Mouse (Mus musculus): ENCODE measurements around the gene Tmem203.
"Not testable (repeated sequence)": the region's sequence is repeated elsewhere in the genome, so short reads cannot be mapped to it uniquely, and the experiment has no call there.

Tmem203 gene

DNA sequence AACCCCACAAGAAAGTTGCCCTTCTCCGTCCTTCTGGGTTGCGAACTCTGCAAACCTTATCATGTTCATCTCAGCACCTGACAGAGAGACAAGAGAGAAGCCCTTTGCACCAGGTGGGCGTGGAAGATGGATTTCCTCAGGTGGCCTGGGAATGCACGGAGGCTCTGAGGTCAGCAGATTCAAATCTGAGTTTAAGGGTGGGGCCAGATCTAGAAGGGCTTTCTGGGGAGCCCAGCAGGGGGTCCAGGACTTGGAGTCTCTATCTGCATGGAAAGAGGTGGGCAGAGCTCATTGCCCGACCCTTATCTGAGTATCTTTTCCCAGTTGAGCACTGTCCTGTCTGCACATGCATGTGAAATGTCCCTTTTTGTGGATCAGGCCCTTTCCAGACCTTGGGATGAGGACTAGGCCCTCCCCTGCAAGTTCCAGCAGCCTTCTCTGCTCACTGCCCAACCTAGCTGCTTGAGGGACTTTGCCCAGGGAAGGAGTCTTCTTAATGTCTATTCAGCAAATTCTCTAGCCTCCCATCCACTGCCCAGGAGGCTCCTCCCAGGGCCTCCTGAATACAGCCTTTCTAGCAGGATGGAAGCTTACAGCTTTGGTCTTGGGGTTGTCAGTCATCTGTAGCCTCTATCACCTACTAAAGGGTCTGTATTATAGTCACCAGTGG is 20.6 kb upstream of the Tmem203 start:
- DNase-seq = no peak

DNA sequence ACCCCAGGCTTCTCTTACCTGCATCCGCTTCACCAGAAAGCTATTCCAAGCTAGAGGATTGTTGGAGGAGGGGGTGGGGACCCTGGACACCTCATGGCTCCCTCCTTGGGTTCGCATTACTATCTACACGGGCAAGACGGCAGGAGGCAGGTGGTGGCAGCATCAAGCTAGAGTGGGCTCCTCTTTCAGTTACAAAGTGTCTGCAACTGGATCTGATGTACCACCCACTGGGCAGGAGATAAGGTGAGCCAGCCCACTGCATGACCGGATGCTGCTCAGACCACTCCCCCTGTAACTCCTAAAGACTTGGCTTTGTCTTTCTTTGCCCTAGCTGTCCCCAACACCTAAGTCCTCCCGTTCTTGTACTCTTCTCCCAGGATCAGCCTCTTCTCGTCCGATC is 18.6 kb upstream of the Tmem203 start, which contains the start of gene Rnf224:
Gene Rnf224, minus strand, starts transcription at position 174 of the 400 bp plus-strand sequence.
- DNase-seq = no peak

DNA sequence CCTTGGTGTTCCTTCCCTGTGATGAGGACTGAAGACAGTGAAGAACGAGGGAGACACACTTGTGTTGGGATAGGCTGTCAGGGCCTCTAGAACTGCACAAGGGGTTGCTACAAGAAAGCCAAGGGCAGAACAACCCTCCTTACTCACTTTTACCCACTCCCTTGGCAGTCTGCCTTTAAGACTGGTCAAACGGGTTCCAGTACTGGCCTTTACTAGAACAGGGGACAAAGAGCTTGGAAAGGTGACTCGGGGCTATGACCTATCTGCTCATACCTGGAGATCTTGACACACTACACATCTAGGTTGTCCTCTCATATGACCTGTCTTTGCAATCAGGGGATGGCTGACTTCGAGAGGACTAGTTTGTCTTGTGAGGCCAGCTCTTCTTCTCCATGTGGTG is 17.7 kb upstream of the Tmem203 start:
- DNase-seq = no peak

DNA sequence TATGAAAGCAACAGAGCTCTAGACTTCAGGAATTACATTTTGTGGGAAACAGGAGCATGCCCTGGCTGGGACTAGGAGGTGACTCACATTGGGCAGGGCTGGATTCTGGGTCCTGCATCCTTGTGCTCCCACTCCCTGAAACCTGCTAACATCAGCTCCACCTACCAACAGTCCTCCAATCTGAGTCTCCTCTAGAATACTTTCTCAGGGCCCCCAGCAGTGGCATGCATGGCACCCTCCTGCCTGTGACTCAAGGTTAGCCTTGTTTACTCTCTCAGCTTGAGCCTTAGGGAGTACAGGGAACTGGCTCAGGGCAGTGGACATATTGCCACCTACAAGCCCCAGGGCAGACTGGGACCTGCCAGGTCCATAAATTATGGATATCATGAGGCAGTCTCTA is 17.1 kb upstream of the Tmem203 start:
- DNase-seq = no peak

DNA sequence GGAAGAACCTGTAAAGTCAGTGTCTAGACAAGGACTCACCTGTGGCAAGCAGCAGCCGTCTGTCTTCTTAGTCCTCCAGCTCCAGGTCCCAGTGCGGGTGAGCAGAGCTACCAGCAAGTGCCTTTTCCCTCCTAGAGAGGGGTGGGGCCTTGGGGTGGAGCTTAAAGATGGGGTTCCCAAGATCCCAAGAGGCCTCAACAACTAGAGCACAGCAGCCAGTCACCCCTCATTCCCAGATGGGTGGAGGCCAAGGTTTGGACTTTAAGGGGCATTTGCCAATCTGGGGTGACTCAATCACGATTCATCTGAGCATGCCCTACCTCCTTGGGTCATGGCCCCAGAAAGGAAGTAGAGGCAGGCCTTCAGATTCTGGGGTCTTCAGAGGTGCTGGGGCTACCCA is 15.5 kb upstream of the Tmem203 start:
- no peak for DNase-seq

DNA sequence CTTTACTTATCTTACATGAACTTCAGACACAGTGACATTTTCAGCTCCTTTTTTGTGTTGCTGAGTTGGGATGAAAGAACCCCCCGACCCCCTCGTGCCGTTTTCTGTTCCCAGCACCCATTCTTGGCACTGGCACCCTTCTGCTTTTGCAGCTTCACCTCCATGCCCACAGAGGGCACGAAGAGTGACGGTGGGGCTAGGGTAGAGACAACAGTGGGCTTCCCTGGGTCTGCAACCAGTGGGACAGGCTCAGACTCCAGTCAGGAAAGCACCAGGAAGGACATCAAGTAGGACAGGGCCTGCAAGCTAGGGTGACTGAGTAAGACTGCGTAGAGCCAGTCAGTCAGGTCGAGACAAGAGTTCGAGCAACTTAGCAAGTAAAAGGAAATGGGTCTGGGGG is 14.9 kb upstream of the Tmem203 start:
- no peak for DNase-seq

DNA sequence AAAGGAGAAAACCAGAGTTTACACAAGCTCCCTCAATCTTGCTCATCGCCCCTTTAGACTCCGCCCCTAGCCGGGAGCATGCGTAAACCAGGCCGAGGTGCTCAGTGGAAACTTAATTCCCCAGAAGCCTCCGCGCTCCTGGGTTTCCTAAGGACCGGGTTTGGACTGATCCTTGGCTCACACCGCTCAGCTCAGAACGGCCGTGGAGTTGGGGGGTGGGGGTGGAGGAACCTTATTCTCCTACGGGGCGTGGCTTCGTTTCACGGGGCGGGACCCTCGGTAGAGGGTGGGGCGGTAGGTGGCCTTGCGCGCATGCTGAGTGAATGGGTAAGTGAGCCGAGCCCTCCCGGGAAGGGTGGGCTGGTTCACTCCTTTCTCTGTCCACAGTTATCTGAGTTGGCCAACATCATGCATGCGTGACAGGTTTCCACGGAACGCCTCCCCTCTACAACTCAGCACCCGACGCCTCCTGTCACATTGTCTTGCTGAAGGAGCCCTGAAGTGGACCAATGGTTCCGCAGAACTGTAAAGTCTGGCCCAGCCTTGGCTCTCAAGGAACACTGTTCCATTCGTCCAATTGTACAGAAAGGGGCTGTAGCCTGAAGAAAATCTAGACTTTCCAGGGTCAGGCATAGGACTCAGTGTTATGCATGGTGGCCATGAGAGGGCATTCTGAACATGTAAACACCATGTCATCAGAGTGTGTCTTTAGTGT is 14.4 kb upstream of the Tmem203 start:
- peak; percentile 55 to 61 for DNase-seq

DNA sequence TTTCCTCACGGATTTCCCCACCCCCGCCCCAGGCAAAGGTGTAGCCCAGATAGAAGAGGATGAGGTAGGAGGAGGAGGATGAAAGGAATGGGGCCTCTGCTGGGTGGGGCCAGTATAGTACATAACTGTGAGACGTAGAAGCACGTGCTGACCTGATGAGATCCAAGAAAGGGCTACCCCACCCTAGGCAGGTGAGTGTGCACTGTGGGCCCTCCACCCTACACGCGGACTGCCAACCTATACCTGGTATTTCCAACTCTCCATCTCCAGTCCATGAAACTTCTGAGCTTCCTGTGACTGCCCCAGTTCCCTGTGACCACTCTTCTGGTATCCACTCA is 13.8 kb upstream of the Tmem203 start:
- DNase-seq = no peak

DNA sequence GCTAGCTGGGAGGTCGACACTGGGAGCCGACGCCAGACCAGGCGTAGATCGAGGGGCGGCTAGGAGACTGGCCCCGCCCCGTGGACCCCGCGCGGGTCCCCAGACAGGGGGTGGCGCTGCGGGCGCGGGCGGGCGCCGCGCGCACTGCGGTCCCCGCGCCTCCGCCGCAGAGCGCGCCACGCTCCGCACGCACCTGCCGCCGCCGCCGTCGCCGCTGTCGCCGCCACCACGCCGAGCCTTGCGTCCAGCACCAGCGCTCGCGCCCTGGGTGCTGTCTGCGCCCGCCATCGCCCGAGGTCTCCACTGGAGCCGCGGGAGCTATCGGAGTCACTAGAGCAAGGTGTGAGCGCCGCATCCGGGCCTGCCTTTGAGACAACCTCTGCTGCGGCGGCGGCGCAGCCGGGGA is 13.1 kb upstream of the Tmem203 start, which contains the start of the genes Rnf208 and Cysrt1:
Gene Rnf208, plus strand, starts transcription at position 155 of the 406 bp plus-strand sequence.
Gene Cysrt1, minus strand, starts transcription at position 352 of the 406 bp plus-strand sequence.
- DNase-seq = peak; percentile 28 to 34

DNA sequence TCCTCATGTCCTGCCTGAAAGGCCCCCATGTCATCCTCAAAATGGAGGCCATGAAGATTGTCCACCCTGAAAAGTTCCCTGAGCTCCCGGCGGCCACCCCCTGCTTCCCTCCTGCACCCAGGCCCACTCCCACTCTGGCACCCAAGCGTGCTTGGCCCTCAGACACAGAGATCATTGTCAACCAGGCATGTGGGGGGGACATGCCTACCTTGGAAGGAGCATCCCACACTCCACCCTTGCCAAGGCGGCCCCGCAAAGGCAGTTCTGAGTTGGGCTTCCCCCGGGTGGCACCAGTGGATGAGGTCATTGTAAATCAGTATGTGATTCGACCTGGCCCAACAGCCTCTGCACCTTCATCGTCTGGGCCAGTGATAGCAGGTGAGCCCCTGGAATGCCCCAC is 11.9 kb upstream of the Tmem203 start:
- DNase-seq = no peak

DNA sequence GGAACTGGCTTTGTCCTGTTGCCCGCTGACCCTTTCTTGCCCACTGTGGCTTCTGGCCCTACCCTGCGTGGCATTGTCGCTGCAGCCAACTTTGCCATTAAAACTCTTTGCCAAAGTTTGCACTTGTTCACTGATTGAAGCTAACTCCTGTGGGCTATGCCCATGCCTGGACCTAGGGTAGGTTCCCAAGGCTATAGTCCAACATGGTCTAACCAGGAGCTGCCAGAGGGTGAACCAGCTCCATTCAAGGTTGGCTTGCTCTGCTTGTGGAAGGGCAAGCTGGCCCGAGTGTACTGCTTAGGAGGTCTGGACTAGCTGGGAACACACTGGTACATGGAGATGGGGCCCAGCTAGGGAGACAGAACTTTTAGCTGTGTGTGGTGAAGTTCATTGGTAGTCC is 11.1 kb upstream of the Tmem203 start:
- DNase-seq = no peak

DNA sequence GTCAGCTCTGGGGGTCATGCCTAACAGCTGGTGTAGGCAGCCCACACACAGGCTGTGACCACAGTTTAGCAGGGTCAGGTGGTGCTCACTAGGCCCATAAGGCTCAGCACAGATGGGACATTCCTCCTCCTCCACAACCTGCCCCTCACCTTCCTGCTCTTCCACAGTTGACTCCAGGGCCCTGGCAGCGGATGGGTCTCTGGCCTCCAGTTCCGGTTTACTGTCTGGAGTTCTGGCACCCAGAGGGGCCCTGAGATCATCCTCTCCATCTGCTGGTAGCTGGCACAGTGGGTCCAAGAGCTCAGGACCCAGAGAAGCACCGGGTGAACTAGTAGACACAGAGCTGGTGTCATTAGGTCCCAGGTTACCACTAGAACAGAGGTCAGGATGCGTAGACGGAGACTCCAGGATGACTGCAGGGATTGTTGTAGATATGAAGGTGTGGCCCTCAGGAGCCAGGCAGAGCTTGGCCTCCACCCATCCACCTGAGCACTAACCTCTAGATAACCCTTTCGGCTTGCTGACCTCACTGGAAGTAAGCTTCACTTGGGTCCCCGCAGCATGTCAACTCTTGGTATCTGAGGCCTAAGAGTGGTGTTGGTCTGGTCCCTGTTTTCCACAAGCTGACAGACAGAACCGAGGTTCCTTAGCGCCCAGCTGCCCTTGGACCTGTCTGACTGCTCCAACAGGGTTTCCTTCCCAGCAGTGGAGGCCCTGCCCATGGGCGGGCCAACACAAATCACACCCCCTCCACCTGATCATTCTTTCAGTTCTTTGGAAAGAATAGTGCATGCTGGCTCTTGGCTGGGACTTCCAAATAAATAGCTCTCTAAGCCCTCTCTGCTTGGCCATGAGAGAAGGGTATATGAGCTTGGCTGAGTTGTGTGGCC is 8.8 kb upstream of the Tmem203 start, which contains the start of gene AL732309.1:
Gene AL732309.1, minus strand, starts transcription at position 681 of the 890 bp plus-strand sequence.
- DNase-seq = no peak

DNA sequence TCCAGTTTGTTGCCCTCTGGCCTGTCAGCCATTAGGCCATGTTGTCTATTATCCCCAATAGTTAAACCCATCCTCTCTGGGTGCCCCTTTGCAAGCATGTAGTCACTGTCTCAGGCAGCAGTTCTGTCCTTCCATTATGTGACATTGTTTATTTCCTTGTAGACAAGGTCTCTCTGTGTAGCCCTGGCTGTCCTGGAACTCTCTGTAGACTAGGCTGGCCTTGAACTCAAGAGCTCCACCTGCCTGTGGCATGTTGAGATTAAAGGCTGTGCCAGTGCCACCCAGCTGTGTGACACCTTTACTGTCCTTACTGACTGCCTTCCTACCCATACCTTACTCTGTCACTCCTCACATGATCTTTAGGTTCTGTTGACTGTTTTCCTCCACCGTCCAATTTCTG is 2.9 kb upstream of the Tmem203 start:
- peak; percentile 45 to 47 for DNase-seq

DNA sequence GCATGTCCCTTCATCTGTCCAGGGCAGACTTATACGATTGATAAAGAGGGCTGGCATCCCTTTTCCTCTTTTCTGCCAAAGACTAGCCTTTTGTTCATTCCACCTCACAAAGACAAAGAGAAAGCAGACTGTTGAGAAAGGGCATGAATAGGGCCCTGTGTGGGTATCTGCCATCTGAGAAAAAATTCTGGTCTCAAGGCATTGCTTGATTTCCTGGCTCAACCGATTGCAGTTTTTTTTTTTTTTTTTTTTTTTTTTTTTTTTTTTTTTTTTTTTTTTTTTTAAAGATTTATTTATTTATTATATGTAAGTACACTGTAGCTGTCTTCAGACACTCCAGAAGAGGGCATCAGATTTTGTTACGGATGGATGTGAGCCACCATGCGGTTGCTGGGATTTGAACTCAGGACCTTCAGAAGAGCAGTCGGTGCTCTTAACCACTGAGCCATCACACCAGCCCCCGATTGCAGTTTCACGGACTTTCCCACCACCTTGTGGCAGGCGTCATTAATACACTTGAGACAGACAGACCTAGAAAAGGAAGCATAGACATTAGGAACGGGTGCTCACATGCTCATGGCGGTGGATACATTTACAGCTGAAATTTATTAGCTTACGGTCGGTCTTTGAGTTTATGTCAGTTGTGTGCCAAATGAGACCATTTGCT is 1.3 kb downstream of the Tmem203 start:
- DNase-seq = peak; percentile 80 to 83

DNA sequence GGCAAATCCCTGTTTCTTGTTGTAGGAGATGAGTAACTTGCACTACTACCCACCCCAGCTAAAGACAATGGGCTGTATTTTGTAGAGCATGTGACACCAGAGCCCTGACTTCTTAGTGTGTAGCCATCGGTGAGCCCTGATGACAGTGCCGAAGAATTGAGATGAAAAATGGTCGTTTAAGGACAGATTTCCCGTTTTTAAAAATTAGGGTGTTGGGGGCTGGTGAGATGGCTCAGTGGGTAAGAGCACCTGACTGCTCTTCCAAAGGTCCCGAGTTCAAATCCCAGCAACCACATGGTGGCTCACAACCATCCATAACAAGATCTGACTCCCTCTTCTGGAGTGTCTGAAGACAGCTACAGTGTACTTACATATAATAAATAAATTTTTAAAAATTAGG is 2.0 kb downstream of the Tmem203 start:
- DNase-seq = not testable (repeated sequence)

DNA sequence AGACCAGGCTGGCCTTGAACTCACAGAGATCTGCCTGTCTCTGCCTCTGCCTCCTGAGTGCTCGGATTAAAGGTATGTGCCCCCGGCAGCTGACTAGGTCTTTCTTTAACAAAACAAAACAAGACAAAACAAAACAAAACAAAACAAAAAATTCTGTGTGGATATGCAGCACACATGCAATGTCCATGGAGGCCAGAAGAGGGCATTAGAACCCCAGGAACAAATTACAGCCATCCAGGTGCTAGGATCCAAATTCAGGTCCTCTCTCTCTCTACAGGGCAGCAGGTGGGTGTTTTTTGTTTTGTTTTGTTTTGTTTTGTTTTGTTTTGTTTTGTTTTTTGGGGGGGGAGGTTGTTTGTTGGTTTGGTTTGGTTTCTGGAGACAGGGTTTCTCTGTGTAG is 3.6 kb downstream of the Tmem203 start:
- DNase-seq = peak; percentile 49 to 55

DNA sequence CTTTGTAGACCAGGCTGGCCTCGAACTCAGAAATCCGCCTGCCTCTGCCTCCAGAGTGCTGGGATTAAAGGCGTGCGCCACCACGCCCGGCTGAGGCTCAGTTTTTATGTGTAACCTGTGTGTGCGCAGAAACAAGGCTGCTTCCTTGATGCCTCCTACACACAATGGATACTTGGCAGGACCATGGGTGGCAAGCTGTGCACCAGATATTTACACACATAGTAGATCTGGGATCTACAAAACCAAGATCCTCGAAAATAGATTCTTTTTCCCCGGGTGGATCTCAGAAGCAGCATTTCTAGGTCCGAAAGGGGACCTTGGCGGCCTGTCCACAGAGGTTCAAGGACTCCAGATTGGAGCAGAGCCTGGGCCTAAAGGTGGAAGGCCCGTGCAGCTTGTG is 6.6 kb downstream of the Tmem203 start:
- no peak for DNase-seq

DNA sequence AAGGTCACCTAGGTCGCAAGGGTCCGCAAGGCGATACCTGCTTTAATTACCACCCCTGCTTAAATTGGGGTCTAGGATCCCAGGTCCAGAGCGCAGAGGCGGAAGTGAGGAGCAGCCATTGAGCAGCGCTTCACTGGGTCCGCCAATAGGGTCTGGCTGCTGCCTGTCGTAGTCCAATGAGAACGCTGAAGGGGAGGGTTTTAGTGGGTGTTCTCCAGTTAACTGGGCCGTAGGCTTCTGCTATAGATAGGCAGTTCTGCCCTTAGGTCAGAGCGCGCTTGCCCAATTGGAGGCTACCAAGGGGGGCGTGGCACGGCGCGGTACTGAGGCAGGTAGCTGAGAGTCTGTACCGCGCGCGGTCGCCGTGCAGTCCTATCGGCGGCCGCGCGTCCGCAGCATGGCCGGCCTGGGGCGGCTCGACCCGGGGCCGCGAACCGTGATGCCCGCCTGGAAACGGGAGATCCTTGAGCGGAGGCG is 7.1 kb downstream of the Tmem203 start, which contains the start of gene Tprn:
Gene Tprn, plus strand, starts transcription at position 328 of the 477 bp plus-strand sequence.
- DNase-seq = peak; percentile 90 to 94

DNA sequence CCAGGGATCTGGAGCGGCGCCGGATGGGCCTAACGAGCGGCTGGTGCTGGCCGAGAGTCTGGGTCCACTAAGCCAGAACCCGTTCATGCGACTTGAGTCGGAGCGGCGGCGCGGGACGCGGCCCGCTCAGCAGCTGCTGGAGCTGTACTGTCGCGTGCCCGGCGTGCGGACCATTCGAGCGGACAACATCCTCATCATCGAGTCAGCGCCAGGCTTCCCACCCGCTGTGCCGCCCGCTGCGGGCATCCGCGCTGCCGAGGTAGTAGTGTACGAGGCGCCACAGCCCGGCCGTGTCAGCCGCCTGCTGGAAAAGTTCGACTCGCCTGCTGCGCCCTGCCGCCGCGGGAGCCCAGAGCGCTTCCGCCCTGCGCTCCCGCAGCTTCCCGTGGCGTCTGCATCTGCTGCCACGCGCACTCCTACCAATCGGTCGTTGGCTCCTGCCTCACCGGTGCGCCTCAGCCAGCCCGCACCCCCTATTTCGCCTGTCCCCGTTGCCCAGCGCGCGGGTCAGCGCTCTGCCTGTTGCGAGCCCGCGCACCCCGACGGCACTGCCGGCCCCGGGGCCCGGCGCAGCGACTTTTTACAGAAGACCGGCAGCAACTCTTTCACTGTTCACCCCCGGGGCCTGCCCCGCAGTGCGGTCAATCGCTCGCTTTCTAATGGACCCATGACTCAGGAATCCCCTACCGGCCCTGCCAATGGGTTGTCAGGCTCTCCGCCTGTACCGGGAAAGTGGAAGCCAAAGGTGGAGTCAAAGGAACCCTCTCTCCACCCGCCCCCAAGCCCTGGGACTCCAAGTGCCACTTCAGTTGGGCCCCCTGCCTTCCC is 7.8 kb downstream of the Tmem203 start:
- DNase-seq = peak; percentile 58 to 61

DNA sequence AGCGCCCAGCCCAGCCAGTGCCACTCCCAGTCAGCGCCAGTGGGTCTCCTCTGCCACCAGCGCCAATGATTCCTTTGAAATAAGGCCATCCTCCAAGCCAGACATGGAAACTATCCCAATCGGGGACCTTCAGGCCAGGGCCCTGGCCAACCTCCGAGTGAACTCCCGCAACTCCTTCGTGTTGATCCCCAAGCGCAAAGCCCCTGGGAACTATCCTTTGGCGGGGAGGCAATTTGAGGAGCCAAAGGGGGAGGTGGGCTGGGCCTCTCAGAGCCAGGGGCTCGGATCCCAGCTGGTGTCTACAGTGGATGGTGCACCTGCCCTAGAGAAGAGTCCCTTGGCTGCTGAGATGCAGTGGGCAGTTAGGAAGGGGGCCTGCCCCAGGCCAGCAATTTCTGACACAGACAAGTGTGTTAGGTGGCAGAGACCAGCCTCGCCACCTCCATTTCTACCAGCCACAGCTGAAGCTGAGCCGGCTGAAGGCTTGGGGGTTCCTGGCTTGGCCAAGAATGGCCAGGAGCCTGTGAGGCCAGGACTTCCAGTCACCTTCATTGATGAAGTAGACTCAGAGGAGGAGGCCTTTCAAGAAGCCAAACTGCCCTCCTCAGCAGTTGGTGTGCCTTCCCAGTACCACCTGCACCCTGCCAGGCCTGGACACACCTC is 8.5 kb downstream of the Tmem203 start:
- DNase-seq = no peak

DNA sequence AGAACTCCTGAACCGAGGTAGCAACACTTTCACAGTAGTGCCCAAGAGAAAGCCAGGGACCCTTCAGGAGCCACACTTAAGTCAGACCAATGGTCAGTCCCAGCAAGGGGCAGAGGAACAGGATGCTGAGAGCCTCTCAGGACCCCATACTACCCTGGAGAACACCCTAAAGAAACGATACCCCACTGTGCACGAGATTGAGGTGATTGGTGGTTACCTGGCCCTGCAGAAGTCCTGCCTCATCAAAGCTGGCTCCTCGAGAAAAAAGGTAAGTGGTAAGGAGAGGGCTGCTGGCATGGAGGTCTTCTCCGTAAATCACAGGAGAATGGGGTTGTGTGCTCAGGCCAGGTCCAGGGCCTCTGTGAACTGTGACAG is 9.0 kb downstream of the Tmem203 start:
- DNase-seq = no peak

All from B cell, adult 2 months (primary cell).